Mouse (Mus musculus): ENCODE measurements at regions not wholly inside any gene's neighbourhood (a gene's known extent, or its start where the extent isn't known, plus 50 kb on each side); places are given as distances from the start of the nearest gene placed in this dataset.

- 91% methylated on average over 18 of the region's 18 CpGs for WGBS
- Histone ChIP-seq H3K9me3 (ENCODE audit: control insufficient read depth) (no peaks in the 10 kb centered on the region), H3K36me3 (ENCODE audit: control insufficient read depth, insufficient read depth) (no peaks in the 10 kb centered on the region), H3K4me2 (replicated peaks; ENCODE audit: low read depth) (no peak overlapping the region), H3K9ac (ENCODE audit: low read depth, low read length) (no peak overlapping the region), H3K4me1 (replicated peaks; ENCODE audit: control insufficient read depth, insufficient read depth, low read length) (no peaks in the 10 kb centered on the region), H3K4me3 (ENCODE audit: low read depth, low read length) (no peak overlapping the region), H3K27me3 (replicated peaks; ENCODE audit: control insufficient read depth, insufficient read depth, low read length) (no peaks in the 10 kb centered on the region), H3K27ac (ENCODE audit: low read depth, low read length) (no peak overlapping the region)
- ATAC-seq = no peak
- TF ChIP-seq CTCF (IDR thresholded peaks at IDR 0.05; ENCODE audit: low read depth) = no peak
Measured at GRCm38 (mm10) chr1:177608551-177609020, 121.0 kb upstream of the 1700016C15Rik start.

DNA sequence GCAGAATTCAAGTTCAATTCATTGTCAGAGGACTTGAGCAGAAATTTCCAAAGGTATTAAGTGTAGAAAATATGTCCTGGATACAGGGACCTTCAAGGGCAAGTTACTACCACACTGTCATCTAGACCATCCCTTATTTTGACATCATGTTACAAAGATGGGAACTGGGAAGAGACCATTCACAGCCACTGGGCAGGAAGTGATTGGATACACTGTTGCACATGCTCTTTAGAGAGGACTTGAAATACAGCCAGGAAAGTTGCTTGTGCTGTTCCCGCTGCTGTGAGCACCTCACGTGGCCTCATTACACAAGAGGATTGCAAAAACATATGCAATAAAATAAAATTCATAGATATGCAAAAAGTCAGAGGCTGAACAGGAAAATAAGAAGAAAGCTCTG is 120.4 kb upstream of the 1700016C15Rik start:
- H3K27me3 ChIP-seq (replicated peaks; ENCODE audit: control insufficient read depth, insufficient read depth, low read length) = no peaks in the 10 kb centered on the region
- no peaks in the 10 kb centered on the region for H3K36me3 ChIP-seq (ENCODE audit: control insufficient read depth, insufficient read depth)
- no peaks in the 10 kb centered on the region for H3K9me3 ChIP-seq (ENCODE audit: control insufficient read depth)
- no peak overlapping the region for H3K4me2 ChIP-seq (replicated peaks; ENCODE audit: low read depth)
- H3K9ac ChIP-seq (ENCODE audit: low read depth, low read length) = no peak overlapping the region
- H3K4me3 ChIP-seq (ENCODE audit: low read depth, low read length) = no peak overlapping the region
- 36% methylated on average over 2 of the region's 2 CpGs for WGBS
- no peaks in the 10 kb centered on the region for H3K4me1 ChIP-seq (replicated peaks; ENCODE audit: control insufficient read depth, insufficient read depth, low read length)
- H3K27ac ChIP-seq (ENCODE audit: low read depth, low read length) = no peak overlapping the region
- ATAC-seq = peak; percentile 45; the same call in 1 of the 2 replicates
- TF ChIP-seq CTCF (IDR thresholded peaks at IDR 0.05; ENCODE audit: low read depth) = no peak

DNA sequence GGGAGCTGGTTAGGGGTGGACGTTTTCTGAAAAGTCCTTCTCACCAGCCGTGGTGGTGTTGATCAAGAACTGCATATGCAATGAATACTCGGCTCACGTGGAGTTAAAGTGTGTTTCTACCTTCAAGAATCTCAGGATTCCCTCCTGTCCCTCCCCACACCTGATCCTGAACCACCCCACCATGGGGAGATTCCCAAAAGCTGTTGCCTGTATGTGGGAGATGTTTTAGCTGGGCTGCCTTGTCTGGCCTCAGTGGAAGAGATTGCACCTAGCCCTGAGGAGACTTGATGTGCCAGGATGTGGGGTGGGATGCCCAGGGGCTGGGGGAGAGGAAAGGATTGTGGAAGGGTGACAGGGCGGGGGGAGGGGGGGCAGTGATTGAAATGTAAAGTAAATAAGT is 119.9 kb upstream of the 1700016C15Rik start:
- Histone ChIP-seq H3K9me3 (ENCODE audit: control insufficient read depth) (no peaks in the 10 kb centered on the region), H3K36me3 (ENCODE audit: control insufficient read depth, insufficient read depth) (no peaks in the 10 kb centered on the region), H3K4me2 (replicated peaks; ENCODE audit: low read depth) (no peak overlapping the region), H3K4me3 (ENCODE audit: low read depth, low read length) (no peak overlapping the region), H3K27me3 (replicated peaks; ENCODE audit: control insufficient read depth, insufficient read depth, low read length) (no peaks in the 10 kb centered on the region), H3K9ac (ENCODE audit: low read depth, low read length) (no peak overlapping the region), H3K27ac (ENCODE audit: low read depth, low read length) (no peak overlapping the region), H3K4me1 (replicated peaks; ENCODE audit: control insufficient read depth, insufficient read depth, low read length) (no peaks in the 10 kb centered on the region)
- no peak for ATAC-seq
- no peak for TF ChIP-seq CTCF (IDR thresholded peaks at IDR 0.05; ENCODE audit: low read depth)
- WGBS = 74% methylated on average over 5 of the region's 5 CpGs

DNA sequence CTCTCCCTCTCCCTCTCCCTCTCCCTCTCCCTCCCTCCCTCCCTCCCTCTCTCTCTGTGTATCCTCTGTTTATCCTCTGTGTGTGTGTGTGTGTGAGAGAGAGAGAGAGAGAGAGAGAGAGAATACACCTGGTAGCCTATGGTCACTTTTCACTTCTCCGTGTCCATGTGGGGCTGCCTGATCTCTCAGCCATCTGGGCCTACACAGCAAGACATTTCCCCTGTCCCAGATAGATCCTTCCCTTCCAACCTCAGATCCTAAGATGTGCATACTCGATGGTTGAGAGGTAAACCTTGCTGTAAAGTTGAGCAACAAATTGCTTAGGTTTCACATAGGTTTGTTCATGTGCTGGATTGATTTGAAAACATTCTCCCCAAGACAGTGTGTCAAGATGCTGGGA is 119.5 kb upstream of the 1700016C15Rik start:
- no peak for ATAC-seq
- TF ChIP-seq CTCF (IDR thresholded peaks at IDR 0.05; ENCODE audit: low read depth) = no peak
- no peak overlapping the region for H3K27ac ChIP-seq (ENCODE audit: low read depth, low read length)
- no peak overlapping the region for H3K4me3 ChIP-seq (ENCODE audit: low read depth, low read length)
- no peak overlapping the region for H3K9ac ChIP-seq (ENCODE audit: low read depth, low read length)
- no peaks in the 10 kb centered on the region for H3K9me3 ChIP-seq (ENCODE audit: control insufficient read depth)
- no peak overlapping the region for H3K4me2 ChIP-seq (replicated peaks; ENCODE audit: low read depth)
- WGBS = 47% methylated on average over 2 of the region's 2 CpGs
- no peaks in the 10 kb centered on the region for H3K4me1 ChIP-seq (replicated peaks; ENCODE audit: control insufficient read depth, insufficient read depth, low read length)
- no peaks in the 10 kb centered on the region for H3K27me3 ChIP-seq (replicated peaks; ENCODE audit: control insufficient read depth, insufficient read depth, low read length)
- no peaks in the 10 kb centered on the region for H3K36me3 ChIP-seq (ENCODE audit: control insufficient read depth, insufficient read depth)

DNA sequence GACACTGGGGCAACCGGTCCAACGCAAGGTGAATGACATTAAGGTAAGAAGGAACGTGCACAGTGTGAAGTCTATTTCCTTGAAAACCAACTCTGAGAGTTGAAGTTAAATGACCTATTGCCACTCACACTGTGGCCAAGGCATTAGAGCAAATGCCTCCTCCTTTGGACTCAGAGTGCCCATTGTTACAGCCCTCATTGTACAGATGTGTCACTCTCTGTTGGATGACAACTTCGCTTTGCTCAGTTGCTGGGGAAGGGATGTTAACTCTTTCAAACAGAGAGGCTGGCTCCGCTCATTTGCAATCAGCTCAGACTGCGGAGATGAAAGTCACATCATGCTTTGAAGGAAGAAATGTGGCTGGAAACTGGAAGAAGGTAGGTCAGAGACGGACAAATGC is 117.1 kb upstream of the 1700016C15Rik start:
- Histone ChIP-seq H3K9me3 (ENCODE audit: control insufficient read depth) (no peaks in the 10 kb centered on the region), H3K9ac (ENCODE audit: low read depth, low read length) (no peak overlapping the region), H3K27me3 (replicated peaks; ENCODE audit: control insufficient read depth, insufficient read depth, low read length) (no peaks in the 10 kb centered on the region), H3K27ac (ENCODE audit: low read depth, low read length) (no peak overlapping the region), H3K36me3 (ENCODE audit: control insufficient read depth, insufficient read depth) (no peaks in the 10 kb centered on the region), H3K4me3 (ENCODE audit: low read depth, low read length) (no peak overlapping the region), H3K4me1 (replicated peaks; ENCODE audit: control insufficient read depth, insufficient read depth, low read length) (no peaks in the 10 kb centered on the region), H3K4me2 (replicated peaks; ENCODE audit: low read depth) (no peak overlapping the region)
- no peak for TF ChIP-seq CTCF (IDR thresholded peaks at IDR 0.05; ENCODE audit: low read depth)
- WGBS = 69% methylated on average over 7 of the region's 7 CpGs
- ATAC-seq = no peak

DNA sequence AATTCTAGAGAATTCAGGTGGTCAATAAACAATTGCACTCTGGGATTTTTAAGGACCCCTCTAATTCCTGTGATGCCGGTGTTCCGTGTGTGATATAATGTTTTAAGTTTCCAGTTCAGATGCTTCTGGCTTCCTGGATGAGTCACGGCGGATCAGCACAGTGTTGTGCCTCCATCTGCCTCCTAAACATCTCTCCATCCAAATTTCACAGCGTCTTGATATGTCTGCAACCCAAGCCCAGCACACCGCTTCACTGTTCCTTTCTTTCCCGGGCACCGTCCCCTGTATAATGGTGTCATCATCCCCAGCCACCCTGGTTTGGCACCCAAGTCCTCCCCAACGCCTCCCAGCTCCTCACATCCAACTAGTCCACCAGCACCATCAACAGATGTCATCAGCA is 114.0 kb upstream of the 1700016C15Rik start:
- no peak overlapping the region for H3K4me3 ChIP-seq (ENCODE audit: low read depth, low read length)
- no peak overlapping the region for H3K9ac ChIP-seq (ENCODE audit: low read depth, low read length)
- no peak for TF ChIP-seq CTCF (IDR thresholded peaks at IDR 0.05; ENCODE audit: low read depth)
- no peaks in the 10 kb centered on the region for H3K36me3 ChIP-seq (ENCODE audit: control insufficient read depth, insufficient read depth)
- no peaks in the 10 kb centered on the region for H3K27me3 ChIP-seq (replicated peaks; ENCODE audit: control insufficient read depth, insufficient read depth, low read length)
- no peak overlapping the region for H3K4me2 ChIP-seq (replicated peaks; ENCODE audit: low read depth)
- H3K9me3 ChIP-seq (ENCODE audit: control insufficient read depth) = no peaks in the 10 kb centered on the region
- H3K4me1 ChIP-seq (replicated peaks; ENCODE audit: control insufficient read depth, insufficient read depth, low read length) = no peaks in the 10 kb centered on the region
- H3K27ac ChIP-seq (ENCODE audit: low read depth, low read length) = no peak overlapping the region
- 94% methylated on average over 9 of the region's 9 CpGs for WGBS
- ATAC-seq = no peak

Measured in intestine, postnatal 0 days (tissue).